Mouse (Mus musculus) liver, embryonic 15.5 days (tissue): ENCODE measurements around the gene Ddx19b. TPM values are rescaled to one million over a fixed set of nuclear protein-coding genes. Genes with fewer than 3 reads are reported as not detected.
"Not testable (repeated sequence)": the region's sequence is repeated elsewhere in the genome, so short reads cannot be mapped to it uniquely, and the experiment has no call there.

Experiments
- ATAC-seq: fragments of 200-750 bp; cut with Nextera tagmentation; 2 replicates; pipeline ENCODE4 v1.8.0; 2017; ENCODE audit warnings: moderate number of reproducible peaks, mild to moderate bottlenecking, moderate library complexity; ENCODE audit not compliant: insufficient read depth
- H3K27ac ChIP-seq: fragments of 300-500 bp; sonication (generic); replicated peaks from 2 replicates; pipeline ENCODE4 v1.5.1; 2015; ENCODE audit warnings: mild to moderate bottlenecking, inconsistent platforms
- H3K27me3 ChIP-seq: fragments of 300-500 bp; sonication (generic); 2 replicates; pipeline ENCODE4 v1.6.1; 2015; ENCODE audit warnings: mild to moderate bottlenecking, inconsistent platforms
- H3K36me3 ChIP-seq: fragments of 300-500 bp; sonication (generic); replicated peaks from 2 replicates; pipeline ENCODE4 v1.6.1; 2015; ENCODE audit warnings: moderate library complexity, mild to moderate bottlenecking, inconsistent platforms
- H3K4me1 ChIP-seq: fragments of 300-500 bp; sonication (generic); replicated peaks from 2 replicates; pipeline ENCODE4 v1.6.1; 2015; ENCODE audit warnings: inconsistent platforms
- H3K4me2 ChIP-seq: fragments of 300-500 bp; sonication (generic); 2 replicates; pipeline ENCODE4 v1.6.1; 2015; ENCODE audit warnings: moderate library complexity, mild to moderate bottlenecking, inconsistent platforms
- H3K4me3 ChIP-seq: fragments of 300-500 bp; sonication (generic); replicated peaks from 2 replicates; pipeline ENCODE4 v1.5.1; 2015; ENCODE audit warnings: mild to moderate bottlenecking, inconsistent platforms
- H3K9ac ChIP-seq: fragments of 300-500 bp; sonication (generic); 2 replicates; pipeline ENCODE4 v1.6.1; 2015; ENCODE audit warnings: moderate library complexity, mild to moderate bottlenecking, inconsistent platforms
- H3K9me3 ChIP-seq: fragments of 300-500 bp; sonication (generic); replicated peaks from 2 replicates; pipeline ENCODE4 v1.6.1; 2016; ENCODE audit warnings: inconsistent platforms
- WGBS: fragments of 180-500 bp; shearing (Covaris S2); methylation state at CpG from one replicate; pipeline ENCODE4 v1.1.7; 2015; ENCODE audit warnings: mixed read lengths; ENCODE audit not compliant: insufficient replicate concordance; 5-methylcytosine and 5-hydroxymethylcytosine counted together
- polyA plus RNA-seq: library from polyadenylated mRNA; unstranded; fragments of >200 nt; fragmentation: Nextera tagmentation; extraction: Ambion mirVana; gene quantifications from 2 replicates; pipeline ENCODE4 v1.2.1, GENCODE M21; 2015

The Ddx19b gene
- polyA plus RNA-seq, 1 experiment from 2014 or later, result 2.4 TPM

GRCm38 (mm10) chr8:111034276-111034675, 2.7 kb upstream of the Ddx19b start:
- WGBS, result 13% methylated on average over 12 of the region's 12 CpGs
- H3K9ac ChIP-seq, result peak overlapping the region; percentile 92
- H3K36me3 ChIP-seq, result peaks cover 45% of the 10 kb centered on the region
- H3K4me2 ChIP-seq, result peak overlapping the region; percentile 71
- peak; percentile 30 for ATAC-seq
- H3K4me3 ChIP-seq, result peak overlapping the region; percentile 84
- 0 out of 2 replicates have a peak, but pooled peaks cover 7% of the 10 kb centered on the region for H3K27me3 ChIP-seq
- H3K9me3 ChIP-seq, result no peaks in the 10 kb centered on the region
- peaks cover 36% of the 10 kb centered on the region for H3K4me1 ChIP-seq
- peak overlapping the region; percentile 90 for H3K27ac ChIP-seq

GRCm38 (mm10) chr8:111033482-111034215, 2.1 kb upstream of the Ddx19b start:
- peak; percentile 95 for ATAC-seq
- H3K27me3 ChIP-seq, result 0 out of 2 replicates have a peak, but pooled peaks cover 7% of the 10 kb centered on the region

GRCm38 (mm10) chr8:111032916-111033315, 1.4 kb upstream of the Ddx19b start, which contains the start of gene Aars:
Aars (plus strand) TSS chr8:111033144.
- Histone ChIP-seq H3K4me2 (peak within 1 kb of the TSS; percentile 71), H3K9me3 (no peaks in the 10 kb centered on the region), H3K4me1 (peaks cover 44% of the 10 kb centered on the region), H3K9ac (peak within 1 kb of the TSS; percentile 92), H3K27me3 (0 out of 2 replicates have a peak, but pooled peaks cover 7% of the 10 kb centered on the region), H3K36me3 (peaks cover 31% of the 10 kb centered on the region), H3K4me3 (peak within 1 kb of the TSS; percentile 84), H3K27ac (peak within 1 kb of the TSS; percentile 90)
- WGBS, result 85% methylated on average over 7 of the region's 7 CpGs
- no peak for ATAC-seq

More at GRCm38 (mm10) chr8:111033482-111034215, 2.1 kb upstream of the Ddx19b start:
- Histone ChIP-seq H3K9ac (peak overlapping the region; percentile 92), H3K27ac (peak overlapping the region; percentile 90), H3K9me3 (no peaks in the 10 kb centered on the region), H3K4me2 (peak overlapping the region; percentile 71), H3K36me3 (peaks cover 39% of the 10 kb centered on the region), H3K4me3 (peak overlapping the region; percentile 84), H3K4me1 (peaks cover 38% of the 10 kb centered on the region)
- WGBS, result 6% methylated on average over 37 of the region's 37 CpGs

GRCm38 (mm10) chr8:111030045-111030444, 1.5 kb downstream of the Ddx19b start:
- H3K4me3 ChIP-seq, result peak overlapping the region; percentile 31
- H3K4me1 ChIP-seq, result peaks cover 40% of the 10 kb centered on the region
- H3K4me2 ChIP-seq, result peak overlapping the region; percentile 59
- H3K9ac ChIP-seq, result no peak overlapping the region
- H3K36me3 ChIP-seq, result 0 out of 2 replicates have a peak, but pooled peaks cover 3% of the 10 kb centered on the region
- H3K9me3 ChIP-seq, result no peaks in the 10 kb centered on the region
- 69% methylated on average over 6 of the region's 6 CpGs for WGBS
- H3K27ac ChIP-seq, result no peak overlapping the region
- ATAC-seq, result no peak
- 0 out of 2 replicates have a peak, but pooled peaks cover 7% of the 10 kb centered on the region for H3K27me3 ChIP-seq

GRCm38 (mm10) chr8:111029589-111029988, 2.0 kb downstream of the Ddx19b start:
- no peak for ATAC-seq
- Histone ChIP-seq H3K4me3 (peak overlapping the region; percentile 31), H3K4me1 (peaks cover 36% of the 10 kb centered on the region), H3K9ac (no peak overlapping the region), H3K27me3 (0 out of 2 replicates have a peak, but pooled peaks cover 7% of the 10 kb centered on the region), H3K9me3 (no peaks in the 10 kb centered on the region), H3K36me3 (no peaks in the 10 kb centered on the region), H3K4me2 (peak overlapping the region; percentile 59), H3K27ac (no peak overlapping the region)
- WGBS, result 18% methylated on average over 4 of the region's 4 CpGs

GRCm38 (mm10) chr8:111027391-111027937, 4.1 kb downstream of the Ddx19b start:
- Histone ChIP-seq H3K9ac (peak overlapping the region; percentile 74), H3K4me2 (peak overlapping the region; percentile 93), H3K4me1 (peaks cover 27% of the 10 kb centered on the region), H3K4me3 (peak overlapping the region; percentile 79), H3K27ac (peak overlapping the region; percentile 75), H3K27me3 (0 out of 2 replicates have a peak, but pooled peaks cover 7% of the 10 kb centered on the region), H3K36me3 (no peaks in the 10 kb centered on the region), H3K9me3 (no peaks in the 10 kb centered on the region)
- WGBS, result under 1% methylated on average over 31 of the region's 31 CpGs
- peak; percentile 91 for ATAC-seq

- WGBS, result 70% methylated on average over 2 of the region's 2 CpGs
- not testable (repeated sequence) for H3K9me3 ChIP-seq, H3K4me3 ChIP-seq, H3K36me3 ChIP-seq, H3K27ac ChIP-seq, H3K9ac ChIP-seq, H3K27me3 ChIP-seq, ATAC-seq
- peak overlapping the region; percentile 93; the same call in 1 of the 2 replicates for H3K4me2 ChIP-seq
- peaks cover 27% of the 10 kb centered on the region for H3K4me1 ChIP-seq
Measured at GRCm38 (mm10) chr8:111026609-111027008, 4.9 kb downstream of the Ddx19b start.

GRCm38 (mm10) chr8:111010230-111010991, 21.1 kb downstream of the Ddx19b start:
- not testable (repeated sequence) for H3K4me2 ChIP-seq, H3K27ac ChIP-seq, ATAC-seq, H3K4me3 ChIP-seq, H3K27me3 ChIP-seq, H3K4me1 ChIP-seq, H3K9ac ChIP-seq, H3K9me3 ChIP-seq
- WGBS, result 77% methylated on average over 9 of the region's 10 CpGs
- H3K36me3 ChIP-seq, result peaks cover 24% of the 10 kb centered on the region

- WGBS, result 3% methylated on average over 58 of the region's 58 CpGs
Measured at GRCm38 (mm10) chr8:110997547-110998531, 33.7 kb downstream of the Ddx19b start, which contains the start of gene Ddx19a. Ddx19a (minus strand) TSS chr8:110997800.

More at GRCm38 (mm10) chr8:110997547-110998531, 33.7 kb downstream of the Ddx19b start, which contains the start of gene Ddx19a:
- peak within 1 kb of the TSS; percentile 89 for H3K4me3 ChIP-seq
- H3K9ac ChIP-seq, result peak within 1 kb of the TSS; percentile 80
- peak within 1 kb of the TSS; percentile 79 for H3K4me2 ChIP-seq
- H3K27me3 ChIP-seq, result no peaks in the 10 kb centered on the region
- H3K36me3 ChIP-seq, result peaks cover 21% of the 10 kb centered on the region
- H3K4me1 ChIP-seq, result peaks cover 20% of the 10 kb centered on the region
- peak; percentile 94 for ATAC-seq
- H3K9me3 ChIP-seq, result no peaks in the 10 kb centered on the region
- H3K27ac ChIP-seq, result peak within 1 kb of the TSS; percentile 88
